Mouse (Mus musculus): ENCODE results near the gene Gm42688.
A peak's percentile ranks its signal among the peaks of the same experiment; 100 is the strongest.

Gene Gm42688

GRCm38 (mm10) chr6:83084477-83084876, 16.9 kb upstream of the Gm42688 start:
- DNase-seq (ENCODE audit: low spot score), result no peak

DNA sequence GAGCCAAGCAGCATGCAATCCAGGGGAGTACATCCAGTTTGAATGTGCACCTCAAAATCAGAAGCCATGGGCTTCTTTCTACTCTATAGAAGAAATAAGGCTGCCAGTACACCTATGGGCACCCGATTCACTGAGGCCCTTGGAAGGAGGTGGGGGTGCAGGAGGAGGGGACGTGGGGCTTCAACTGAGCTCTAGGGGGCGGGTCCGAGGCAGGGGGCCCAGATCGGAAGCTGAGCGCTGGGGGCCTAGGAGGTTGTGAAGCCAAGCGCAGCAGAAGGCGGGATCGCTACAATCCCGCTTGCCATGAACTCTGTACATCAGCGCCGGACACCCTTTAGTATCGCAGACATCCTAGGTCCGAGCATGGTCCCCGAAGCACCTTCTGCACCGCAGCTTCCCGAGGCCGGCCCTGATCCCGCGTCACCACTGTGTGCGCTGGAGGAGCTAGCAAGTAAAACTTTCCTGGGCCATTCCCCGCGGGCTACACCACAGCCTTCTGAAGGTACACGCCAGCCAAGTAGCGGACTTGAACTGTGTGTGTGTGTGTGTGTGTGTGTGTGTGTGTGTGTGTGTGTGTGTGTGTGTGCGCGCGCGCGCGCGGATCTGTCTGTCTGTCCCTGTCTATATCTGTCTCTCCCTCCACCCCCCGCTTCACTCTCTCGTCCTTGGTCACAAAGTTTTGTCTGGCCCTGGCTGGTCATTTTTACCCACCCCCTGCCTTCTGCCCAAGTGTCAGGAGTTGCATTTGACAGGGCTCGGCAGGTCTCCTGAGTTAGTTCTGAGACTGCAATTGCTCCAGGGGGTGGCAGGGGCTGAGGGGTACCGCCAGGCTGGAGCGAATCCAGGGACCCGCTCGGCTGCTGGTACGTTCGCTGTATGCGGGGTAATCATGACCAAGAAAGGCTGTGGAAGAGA, 15.0 kb upstream of the Gm42688 start, which contains the start of gene Lbx2:
Lbx2 (plus strand) TSS at position 247 of the 915 bp plus-strand sequence.
- no peak for DNase-seq (ENCODE audit: low spot score)

DNA sequence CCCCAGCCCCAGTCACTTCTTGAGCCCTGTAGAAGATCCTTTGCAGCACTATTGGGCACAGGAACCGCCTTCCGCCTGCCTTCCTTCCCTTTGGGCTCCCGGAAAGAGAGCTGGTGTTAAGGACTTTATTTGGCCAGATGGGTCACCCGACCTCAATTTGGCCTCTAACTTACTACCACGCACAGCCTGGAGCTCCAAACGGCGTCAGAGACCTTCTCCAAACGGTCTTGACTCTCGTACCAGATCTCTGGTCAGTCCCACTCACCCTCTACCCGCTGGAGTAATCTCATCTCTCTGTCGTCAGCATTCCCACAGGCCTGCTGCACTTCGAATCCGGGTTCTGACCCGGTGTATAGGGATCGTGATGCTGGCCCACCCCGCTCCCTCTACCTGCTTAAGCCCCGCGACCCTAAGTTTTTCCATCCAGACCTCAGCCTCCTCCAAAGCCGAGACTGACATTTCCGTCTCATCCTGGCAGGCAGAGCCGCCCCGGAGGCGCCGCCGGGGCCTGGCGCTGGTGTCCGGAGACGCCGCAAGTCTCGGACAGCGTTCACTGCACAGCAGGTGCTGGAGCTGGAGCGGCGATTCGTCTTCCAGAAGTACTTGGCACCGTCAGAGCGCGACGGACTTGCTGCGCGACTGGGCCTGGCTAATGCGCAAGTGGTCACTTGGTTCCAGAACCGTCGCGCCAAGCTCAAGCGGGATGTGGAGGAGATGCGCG, 14.1 kb upstream of the Gm42688 start:
- DNase-seq (ENCODE audit: low spot score), result peak; percentile 49

- no peak for DNase-seq (ENCODE audit: low spot score)
Observed at GRCm38 (mm10) chr6:83087926-83088260, 13.5 kb upstream of the Gm42688 start.

DNA sequence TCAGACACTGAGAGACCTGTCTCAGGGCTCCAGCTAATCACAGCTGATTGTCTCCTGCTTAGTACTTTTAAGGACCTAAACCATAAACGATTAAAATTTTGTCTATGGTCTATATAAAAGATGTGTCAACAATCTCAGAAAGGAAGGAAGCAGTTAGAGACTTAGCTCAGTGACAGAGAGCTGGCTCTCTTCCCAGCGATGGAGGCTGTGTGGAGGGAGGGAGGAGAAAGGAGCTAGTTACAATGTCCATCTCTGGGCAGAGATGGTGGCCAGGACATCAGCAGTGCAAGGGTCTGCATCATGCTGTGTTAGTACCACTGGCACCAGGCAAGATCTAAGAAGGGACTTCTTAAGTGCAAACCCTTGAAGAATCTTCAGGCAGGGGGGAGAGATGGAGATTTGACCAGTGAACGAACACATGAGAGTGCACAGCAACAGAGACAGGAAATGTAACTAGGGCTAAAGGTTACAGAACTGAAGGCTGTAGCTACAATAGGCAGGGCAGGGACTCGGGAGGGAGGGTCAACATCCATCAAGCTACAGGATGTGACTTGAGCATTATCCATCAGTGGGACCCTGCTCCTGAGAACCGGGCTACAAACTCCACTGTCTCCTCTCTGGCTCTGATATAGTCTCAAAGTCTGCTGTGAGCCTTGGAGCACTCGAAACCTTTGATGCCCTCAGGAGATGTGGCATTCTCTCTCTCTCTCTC, 8.8 kb upstream of the Gm42688 start:
- DNase-seq (ENCODE audit: low spot score), result peak; percentile 3

DNA sequence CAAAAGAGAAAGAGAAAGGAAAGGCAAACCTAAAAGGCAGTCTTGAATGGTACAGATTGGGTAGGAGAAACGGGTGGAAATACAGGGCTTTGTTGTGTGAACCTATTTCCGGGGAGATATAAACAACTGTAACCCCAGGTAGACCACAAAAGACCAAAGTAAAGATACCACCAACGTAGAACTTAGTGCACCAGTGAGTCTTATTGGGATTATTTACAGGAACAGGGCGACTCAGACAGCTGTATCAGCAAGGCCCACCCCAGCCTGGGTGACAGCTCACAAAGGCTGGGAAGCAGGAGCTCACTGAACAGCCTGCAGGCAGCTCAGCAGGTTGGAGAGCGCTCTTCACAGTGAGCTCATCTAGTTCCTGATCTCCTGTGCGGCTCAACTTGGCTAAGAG, 5.4 kb upstream of the Gm42688 start:
- DNase-seq (ENCODE audit: low spot score), result peak; percentile 3

- peak; percentile 2 for DNase-seq (ENCODE audit: low spot score)
Observed at GRCm38 (mm10) chr6:83098411-83098810, 3.0 kb upstream of the Gm42688 start.

- peak; percentile 80 for DNase-seq (ENCODE audit: low spot score)
Observed at GRCm38 (mm10) chr6:83101688-83102556, 505 bp downstream of the Gm42688 start.

DNA sequence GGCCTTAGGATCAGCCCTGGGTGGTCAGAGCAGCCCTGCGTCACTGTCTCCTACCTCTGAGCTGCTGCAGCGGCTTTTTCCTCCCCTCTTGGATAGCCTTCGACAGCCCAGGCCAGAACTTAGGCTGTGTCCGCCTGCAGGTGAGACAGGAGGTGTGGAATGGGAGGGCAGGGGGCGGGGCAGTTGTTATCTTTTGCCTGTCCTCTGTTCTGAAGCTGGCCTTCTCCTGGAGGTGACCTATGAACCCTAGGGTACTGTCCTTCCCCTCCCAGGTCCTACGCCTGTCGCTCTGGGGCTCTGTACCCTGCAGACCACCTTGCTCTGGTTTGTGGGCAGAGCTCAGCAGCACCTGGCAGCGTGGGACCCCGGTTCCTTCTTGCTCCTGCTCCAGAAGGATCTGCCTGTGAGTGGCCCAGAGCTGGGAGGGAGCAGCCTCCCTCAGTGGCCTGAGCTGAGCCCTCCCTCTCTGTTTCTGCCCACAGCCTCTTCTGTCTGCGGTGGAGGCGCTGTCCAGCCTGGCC, 1.8 kb downstream of the Gm42688 start:
- DNase-seq (ENCODE audit: low spot score), result no peak

- no peak for DNase-seq (ENCODE audit: low spot score)
Observed at GRCm38 (mm10) chr6:83104158-83104557, 2.7 kb downstream of the Gm42688 start.

GRCm38 (mm10) chr6:83107566-83108400, 6.4 kb downstream of the Gm42688 start:
- peak; percentile 90 for DNase-seq (ENCODE audit: low spot score)

DNA sequence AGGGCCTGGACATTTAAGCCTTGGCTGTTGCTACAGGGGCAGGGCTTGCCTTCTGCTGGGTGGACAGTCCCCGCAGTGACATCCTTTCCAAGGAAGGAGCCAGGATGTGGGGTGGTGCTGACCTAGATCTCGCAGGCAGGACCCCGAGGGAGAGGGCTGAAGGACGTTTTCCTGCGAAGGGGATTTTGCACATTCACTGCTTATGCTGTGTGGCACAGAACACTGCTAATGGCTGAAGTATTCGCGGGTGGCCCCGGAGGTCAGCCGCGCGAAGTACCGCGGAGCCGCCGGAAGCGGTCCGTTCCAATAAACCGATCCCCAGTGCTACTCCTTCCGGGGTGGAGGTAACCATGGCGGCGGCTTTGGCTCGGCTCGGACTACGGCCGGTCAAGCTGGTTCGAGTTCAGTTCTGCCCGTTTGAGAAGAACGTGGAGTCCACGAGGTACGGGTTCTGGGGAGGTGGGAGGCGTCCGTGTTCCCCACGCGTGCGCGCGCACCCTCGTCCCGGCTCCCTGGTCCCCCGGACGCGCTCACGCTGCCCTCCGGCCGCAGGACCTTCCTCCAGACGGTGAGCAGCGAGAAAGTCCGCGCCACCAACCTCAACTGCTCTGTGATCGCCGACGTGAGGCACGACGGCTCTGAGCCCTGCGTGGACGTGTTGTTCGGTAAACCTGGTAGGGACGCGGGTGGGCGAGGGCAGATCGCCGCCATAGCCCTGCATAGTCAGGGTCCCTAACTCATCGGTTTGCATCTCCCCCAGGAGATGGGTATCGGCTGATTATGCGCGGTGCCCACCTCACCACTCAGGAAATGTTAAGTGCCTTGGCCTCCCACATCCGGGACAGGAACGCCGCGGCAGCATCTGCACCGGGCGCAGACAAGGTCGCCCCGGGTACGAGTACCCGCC, 7.6 kb downstream of the Gm42688 start, which contains the start of gene Mrpl53:
Mrpl53 (plus strand) TSS at position 279 of the 907 bp plus-strand sequence.
- DNase-seq (ENCODE audit: low spot score), result peak; percentile 82

- DNase-seq (ENCODE audit: low spot score), result no peak
Observed at GRCm38 (mm10) chr6:83111510-83112136, 10.2 kb downstream of the Gm42688 start.

- DNase-seq (ENCODE audit: low spot score), result peak; percentile 95
Observed at GRCm38 (mm10) chr6:83115011-83115671, 13.7 kb downstream of the Gm42688 start, which contains the start of gene Mogs. TSS of gene Mogs (plus strand) at chr6:83115496.

GRCm38 (mm10) chr6:83115682-83116372, 14.4 kb downstream of the Gm42688 start:
- no peak for DNase-seq (ENCODE audit: low spot score)

GRCm38 (mm10) chr6:83116373-83117164, 15.2 kb downstream of the Gm42688 start:
- no peak for DNase-seq (ENCODE audit: low spot score)

- no peak for DNase-seq (ENCODE audit: low spot score)
Observed at GRCm38 (mm10) chr6:83117165-83117438, 15.7 kb downstream of the Gm42688 start.
